Mouse (Mus musculus): ENCODE data around the gene Arpc5.
"Not testable (repeated sequence)": the region's sequence is repeated elsewhere in the genome, so short reads cannot be mapped to it uniquely, and the experiment has no call there.

Arpc5 gene

GRCm38 (mm10) chr1:152784620-152785019 is 18.3 kb downstream of the Arpc5 start:
- no peak for DNase-seq

DNA sequence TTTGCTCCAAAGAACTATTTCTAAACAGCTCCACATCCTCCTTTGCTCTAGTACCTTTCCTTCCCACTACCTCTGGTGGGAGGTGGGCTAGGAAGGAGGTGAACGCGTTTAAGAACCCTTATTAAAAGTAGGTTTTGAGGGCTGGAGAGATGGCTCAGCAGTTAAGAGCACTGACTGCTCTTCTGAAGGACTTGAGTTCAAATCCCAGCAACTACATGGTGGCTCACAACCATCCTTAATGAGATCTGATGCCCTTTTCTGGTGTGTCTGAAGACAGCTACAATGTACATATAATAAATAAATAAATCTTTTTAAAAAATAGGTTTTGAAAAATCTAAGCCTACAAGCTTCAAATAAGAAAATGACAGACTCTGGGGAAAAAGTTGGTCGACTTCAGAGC is 19.1 kb downstream of the Arpc5 start:
- not testable (repeated sequence) for DNase-seq

GRCm38 (mm10) chr1:152786953-152787352 is 20.6 kb downstream of the Arpc5 start:
- no peak for DNase-seq

- no peak for DNase-seq
These were observed 21.8 kb downstream of the Arpc5 start for GRCm38 (mm10) chr1:152788121-152788660.

DNA sequence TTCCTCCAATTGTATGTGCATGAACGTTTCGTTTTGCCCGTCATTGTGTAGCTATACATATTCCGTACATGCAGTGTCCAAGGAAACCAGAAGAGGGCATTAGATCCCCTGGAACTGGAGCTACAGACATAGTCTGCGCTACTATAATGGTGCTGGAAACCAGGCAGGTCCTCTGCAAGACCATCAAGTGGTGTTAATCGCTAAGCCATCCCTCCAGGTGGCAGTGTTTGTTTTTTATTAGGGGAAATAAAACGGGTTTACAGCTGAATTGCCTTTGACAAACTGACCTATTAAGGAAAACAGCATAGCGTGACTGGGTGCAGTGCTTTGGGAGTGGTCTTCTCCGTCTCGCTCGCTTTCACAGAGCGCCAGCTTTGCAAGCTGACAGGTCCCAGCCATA is 23.9 kb downstream of the Arpc5 start:
- DNase-seq: peak; percentile 66

GRCm38 (mm10) chr1:152790821-152791220 is 24.5 kb downstream of the Arpc5 start:
- DNase-seq: no peak

DNA sequence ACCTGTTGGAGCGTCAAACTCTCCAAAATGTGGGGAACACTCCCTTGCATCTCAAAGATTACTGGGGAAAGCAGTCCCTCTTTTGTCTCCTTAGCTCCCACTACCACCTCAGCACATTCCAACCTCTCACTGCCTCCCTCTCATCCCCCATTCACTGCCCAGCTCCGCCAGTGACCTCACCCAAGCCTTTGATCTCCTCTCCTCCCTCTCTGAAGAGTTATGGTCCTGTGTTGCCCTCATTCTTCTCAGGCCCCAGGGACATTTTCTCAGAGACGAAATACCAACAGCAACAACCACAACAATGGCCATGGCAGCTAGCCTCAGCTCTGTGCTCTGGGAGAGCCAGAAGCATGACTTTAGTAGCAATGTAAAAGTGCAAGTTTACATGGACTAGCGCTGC is 24.9 kb downstream of the Arpc5 start:
- no peak for DNase-seq

- no peak for DNase-seq
These were observed 26.6 kb downstream of the Arpc5 start for GRCm38 (mm10) chr1:152792736-152793494.

DNA sequence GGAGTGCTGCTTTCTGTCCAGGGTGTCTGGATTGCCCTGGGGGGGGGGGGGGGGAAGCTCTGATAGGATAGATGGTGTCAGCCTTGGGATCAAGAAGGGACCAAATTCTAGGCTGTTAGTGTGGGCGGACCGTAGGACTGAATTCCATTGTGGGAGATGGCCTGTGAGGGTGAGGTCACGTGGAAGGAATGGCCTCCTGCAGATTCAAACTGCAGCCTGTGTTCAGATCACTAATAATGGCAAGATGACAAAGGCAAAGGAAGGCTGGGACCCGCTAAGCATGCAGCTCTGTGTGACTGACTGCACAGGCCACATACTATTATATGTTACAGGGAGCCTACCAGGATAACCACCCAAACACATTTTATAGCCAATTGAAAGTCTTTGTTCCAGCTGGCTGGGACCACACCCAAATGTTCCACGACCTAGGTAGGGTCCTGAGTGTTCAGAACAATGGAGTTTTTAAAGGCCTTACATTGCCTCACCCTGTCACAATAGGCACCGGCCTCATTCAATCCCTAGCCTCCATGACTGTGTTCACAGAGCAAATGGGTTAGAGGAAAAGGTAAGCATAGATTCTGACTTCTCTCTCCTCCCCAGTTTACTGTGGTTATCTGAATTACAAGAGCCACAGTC is 27.3 kb downstream of the Arpc5 start:
- no peak for DNase-seq

DNA sequence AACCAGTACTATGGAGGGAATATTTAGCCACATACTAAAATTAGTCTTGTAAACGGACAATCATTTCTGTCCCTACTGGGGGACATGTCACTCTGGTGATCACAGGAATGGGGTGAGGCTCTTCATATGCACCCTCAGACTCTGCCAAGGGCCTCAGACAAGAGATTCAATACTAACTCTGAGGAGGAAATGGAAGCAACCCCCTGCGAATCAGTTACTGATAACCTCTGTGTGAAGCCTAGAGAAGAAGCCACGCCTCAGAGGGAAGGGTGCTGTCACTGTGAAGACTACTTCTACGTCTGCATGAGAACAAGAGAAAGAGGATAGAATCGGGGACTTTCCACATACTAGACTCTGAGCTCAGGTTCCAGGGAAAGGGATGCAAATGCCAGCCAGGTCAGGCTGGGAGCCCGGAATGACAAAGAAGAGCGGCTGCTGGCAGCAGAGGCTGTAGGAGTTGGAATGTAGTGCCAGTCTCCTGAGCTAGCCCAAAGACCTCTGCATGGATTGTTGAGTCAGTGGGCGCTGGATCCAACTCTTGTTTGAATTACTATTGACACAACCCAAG is 29.4 kb downstream of the Arpc5 start:
- no peak for DNase-seq

DNA sequence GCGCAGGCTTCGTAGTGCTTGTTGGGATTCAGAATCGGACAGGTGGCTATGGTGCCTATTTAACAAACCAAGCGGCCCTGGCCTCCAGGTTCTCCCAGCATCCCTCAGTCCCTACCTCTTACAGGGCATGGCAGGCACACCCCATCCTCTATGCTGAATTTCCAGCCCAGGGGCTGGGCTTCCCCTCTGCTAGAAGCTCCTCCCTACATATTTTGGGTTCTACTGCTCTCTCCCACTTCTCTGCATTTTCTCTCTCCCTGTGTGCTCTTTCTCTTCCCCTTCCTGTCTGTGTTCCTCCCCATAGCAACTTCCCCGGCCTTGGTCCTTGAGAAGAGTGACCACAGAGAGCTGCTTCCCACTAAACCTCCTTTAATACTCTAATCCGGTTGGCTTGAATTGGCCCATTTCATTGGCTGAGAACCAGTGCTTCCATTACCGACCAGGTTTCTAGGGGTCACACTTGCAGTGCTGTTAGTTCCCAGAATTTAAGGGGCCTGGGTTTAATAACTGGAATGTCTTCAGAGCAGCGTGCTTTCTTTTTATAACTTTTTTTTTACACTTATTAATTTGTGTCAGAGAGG is 30.4 kb downstream of the Arpc5 start:
- DNase-seq: no peak

- DNase-seq: no peak
These were observed 31.8 kb downstream of the Arpc5 start for GRCm38 (mm10) chr1:152798125-152798524.

- peak; percentile 55 for DNase-seq
These were observed 33.6 kb downstream of the Arpc5 start, which contains the start of gene Ncf2 for GRCm38 (mm10) chr1:152799897-152800296. TSS of gene Ncf2 (plus strand) at chr1:152800194.

DNA sequence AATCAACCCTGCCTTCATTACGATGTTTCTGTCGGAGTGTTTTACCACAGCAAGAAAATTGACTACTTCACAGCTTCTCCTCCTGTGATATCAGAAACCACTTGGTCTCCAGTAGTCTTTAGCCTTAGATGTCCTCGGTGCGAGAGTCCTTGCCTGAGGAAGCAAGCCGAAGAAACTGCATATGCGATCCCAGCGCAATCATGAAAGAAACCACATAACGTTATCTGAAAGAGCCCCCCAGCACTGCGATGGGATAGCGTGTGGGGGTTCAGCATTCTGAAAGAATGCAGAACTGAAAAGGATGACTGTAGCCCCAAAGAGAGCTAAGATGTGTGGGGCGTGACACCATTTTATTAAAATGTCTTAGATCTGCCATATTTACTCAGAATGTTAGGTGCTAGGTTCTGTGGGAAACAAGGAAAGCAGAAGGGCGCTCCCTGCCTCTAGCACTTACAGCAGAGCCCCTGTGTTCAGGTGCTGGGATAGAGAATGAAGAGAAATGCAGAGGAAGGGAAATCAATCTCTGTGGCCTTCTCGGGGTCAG is 34.4 kb downstream of the Arpc5 start:
- no peak for DNase-seq

- DNase-seq: no peak
These were observed 38.6 kb downstream of the Arpc5 start for GRCm38 (mm10) chr1:152804907-152805306.

- no peak for DNase-seq
These were observed 41.5 kb downstream of the Arpc5 start for GRCm38 (mm10) chr1:152807619-152808391.

DNA sequence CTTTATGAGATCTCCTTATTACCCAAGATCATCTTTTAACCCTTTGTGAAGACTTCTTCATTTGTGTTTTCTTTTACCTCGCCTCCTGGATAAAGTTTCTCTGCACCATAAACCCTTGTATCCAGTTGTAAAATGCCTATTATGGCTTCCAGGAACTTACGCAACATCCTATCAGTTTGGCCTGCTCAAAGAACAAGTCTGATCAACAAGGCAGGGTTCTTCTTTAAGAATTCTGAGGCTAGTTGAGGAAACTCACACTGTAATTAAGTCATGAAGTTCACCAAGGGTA is 42.0 kb downstream of the Arpc5 start:
- no peak for DNase-seq

DNA sequence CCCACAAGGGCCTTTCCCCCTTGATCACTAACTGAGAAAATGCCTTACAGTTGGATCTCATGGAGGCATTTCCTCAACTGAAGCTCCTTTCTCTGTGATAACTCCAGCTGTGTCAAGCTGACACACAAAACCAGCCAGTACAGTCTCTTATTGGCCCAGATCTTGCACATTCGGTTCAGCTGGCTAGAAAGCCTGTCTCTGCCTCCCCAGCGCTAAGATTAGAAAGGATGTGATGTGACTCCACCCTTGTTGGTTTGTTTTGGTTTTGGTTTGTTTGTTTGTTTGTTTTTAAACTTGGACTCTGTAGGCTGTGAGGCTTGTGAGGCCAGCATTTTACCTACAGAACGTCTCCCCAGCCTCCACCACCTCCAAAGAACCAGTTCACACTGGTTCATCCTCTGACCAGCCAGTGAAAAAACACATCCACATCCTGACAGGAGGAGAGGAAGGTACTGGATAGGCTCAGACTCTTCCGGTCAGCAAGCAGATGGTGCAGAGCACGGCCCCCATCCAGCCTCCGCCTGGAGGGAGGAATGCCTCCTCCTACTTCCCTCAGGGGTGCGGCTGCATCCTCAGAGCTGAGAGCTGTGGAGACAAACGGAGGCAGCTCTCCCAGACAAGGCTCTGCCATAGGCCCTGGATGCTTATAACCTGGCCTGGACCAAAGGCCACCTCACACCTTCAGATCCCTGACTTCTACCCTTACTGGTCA is 43.4 kb downstream of the Arpc5 start:
- DNase-seq: peak; percentile 38

- DNase-seq: no peak
These were observed 44.4 kb downstream of the Arpc5 start for GRCm38 (mm10) chr1:152810533-152811439.

GRCm38 (mm10) chr1:152815265-152815701 is 48.9 kb downstream of the Arpc5 start:
- peak; percentile 21 for DNase-seq
